Mouse (Mus musculus): Measurements from ENCODE around the gene Btbd11.

- TF ChIP-seq CTCF (IDR thresholded peaks at IDR 0.05; ENCODE audit: control insufficient read depth, insufficient read depth, low read length) = no peak
- TF ChIP-seq POLR2A (IDR thresholded peaks at IDR 0.05; ENCODE audit: borderline replicate concordance, control insufficient read depth, low read depth, low read length) = no peak
Observed at GRCm38 (mm10) chr10:85465516-85466408, 79.1 kb downstream of the Btbd11 start.

Measured in bone marrow, adult 2 months (tissue).